Mouse (Mus musculus) ES-E14 (cell line): ENCODE measurements at regions not wholly inside any gene's neighbourhood (a gene's known extent, or its start where the extent isn't known, plus 50 kb on each side); places are given as distances from the start of the nearest gene placed in this dataset.

Experiments
- CHD2 ChIP-seq: IDR thresholded peaks from 2 replicates; pipeline ENCODE4 v1.6.1; 2014; ENCODE audit warnings: mild to moderate bottlenecking, low read depth, low read length, inconsistent platforms
- HCFC1 ChIP-seq: IDR thresholded peaks from 2 replicates; pipeline ENCODE4 v1.6.1; 2012; ENCODE audit warnings: low read length, inconsistent platforms, borderline replicate concordance; ENCODE audit not compliant: insufficient read depth
- MAFK ChIP-seq: IDR thresholded peaks from 2 replicates; pipeline ENCODE4 v1.6.1; 2014; ENCODE audit warnings: mild to moderate bottlenecking, low read depth, low read length, inconsistent platforms; ENCODE audit not compliant: insufficient read depth

DNA sequence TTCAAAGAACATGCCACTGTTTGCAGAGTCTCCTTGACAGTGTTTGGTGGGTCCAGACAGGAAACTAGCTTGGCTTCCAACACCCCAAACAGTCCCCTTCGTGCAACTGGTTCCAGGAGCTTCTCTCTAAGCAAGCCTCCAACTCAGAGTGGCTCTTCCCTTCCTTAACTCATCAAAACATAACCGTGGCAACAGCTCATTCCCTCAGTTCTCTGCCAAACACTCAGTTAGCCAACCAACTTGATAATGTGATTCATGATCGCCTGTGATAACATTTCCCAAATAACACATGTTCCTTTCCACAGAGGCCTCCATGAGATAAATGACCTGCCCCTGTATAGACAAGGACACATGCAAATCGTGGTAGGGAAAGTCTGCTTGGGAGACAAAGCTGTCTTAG, 95.9 kb upstream of the Cacna2d3 start:
- no peak for TF ChIP-seq HCFC1
- no peak for TF ChIP-seq CHD2
- TF ChIP-seq MAFK = no peak
